Mouse (Mus musculus) large intestine, adult 2 months (tissue): Measurements from ENCODE around the gene Kcnmb1. TPM values are rescaled to one million over a fixed set of nuclear protein-coding genes. Genes with fewer than 3 reads are reported as not detected.

Source experiments
- DNase-seq: peaks from one replicate; pipeline ENCODE4 v3.0.0-alpha.2; 2012; ENCODE audit warnings: low read depth, low spot score
- WGBS: fragments of 180-500 bp; shearing (Covaris S2); methylation state at CpG from one replicate; pipeline ENCODE4 v1.1.7; 2018; 5-methylcytosine and 5-hydroxymethylcytosine counted together
- polyA plus RNA-seq: library from polyadenylated mRNA; depleted of rRNA; stranded (reverse); fragments of >200 nt; gene quantifications from 2 replicates; pipeline ENCODE4 v1.2.3, GENCODE M21; 2012; rRNA removed

Kcnmb1 gene
- polyA plus RNA-seq, 1 experiment, result 5.9 TPM

GRCm38 (mm10) chr11:33992938-33993337, 30.1 kb downstream of the Kcnmb1 start, which contains the start of gene Kcnip1:
Gene Kcnip1 (minus strand): TSS chr11:33993152.
- WGBS, result 25% methylated on average over 12 of the region's 12 CpGs
- DNase-seq, result no peak

GRCm38 (mm10) chr11:33993496-33993895, 30.7 kb downstream of the Kcnmb1 start:
- no peak for DNase-seq
- WGBS, result 46% methylated on average over 5 of the region's 5 CpGs

GRCm38 (mm10) chr11:33998244-33998643, 35.4 kb downstream of the Kcnmb1 start:
- WGBS, result 74% methylated on average over 10 of the region's 10 CpGs
- DNase-seq, result no peak

GRCm38 (mm10) chr11:34000416-34000815, 37.6 kb downstream of the Kcnmb1 start:
- no peak for DNase-seq
- 78% methylated on average over 3 of the region's 3 CpGs for WGBS

GRCm38 (mm10) chr11:34001938-34002592, 39.3 kb downstream of the Kcnmb1 start:
- 4% methylated on average over 5 of the region's 5 CpGs for WGBS

GRCm38 (mm10) chr11:34002593-34002965, 39.8 kb downstream of the Kcnmb1 start:
- 67% methylated on average over 5 of the region's 5 CpGs for WGBS
- no peak for DNase-seq

More at GRCm38 (mm10) chr11:34001938-34002592, 39.3 kb downstream of the Kcnmb1 start:
- DNase-seq, result no peak

GRCm38 (mm10) chr11:34007616-34008015, 44.8 kb downstream of the Kcnmb1 start:
- WGBS, result 86% methylated on average over 2 of the region's 2 CpGs
- DNase-seq, result no peak

- no peak for DNase-seq
- 82% methylated on average over 11 of the region's 11 CpGs for WGBS
These were observed 45.4 kb downstream of the Kcnmb1 start for GRCm38 (mm10) chr11:34008214-34008613.

GRCm38 (mm10) chr11:34008702-34009101, 45.9 kb downstream of the Kcnmb1 start:
- 29% methylated on average over 9 of the region's 9 CpGs for WGBS
- no peak for DNase-seq

- WGBS, result 69% methylated on average over 12 of the region's 12 CpGs
- DNase-seq, result no peak
These were observed 46.7 kb downstream of the Kcnmb1 start for GRCm38 (mm10) chr11:34009316-34010087.

GRCm38 (mm10) chr11:34010133-34010858, 47.5 kb downstream of the Kcnmb1 start:
- no peak for DNase-seq
- WGBS, result 58% methylated on average over 7 of the region's 7 CpGs

- DNase-seq, result no peak
- WGBS, result 53% methylated on average over 4 of the region's 4 CpGs
These were observed 48.0 kb downstream of the Kcnmb1 start for GRCm38 (mm10) chr11:34010859-34011172.

- DNase-seq, result no peak
- WGBS, result 82% methylated on average over 6 of the region's 6 CpGs
These were observed 49.3 kb downstream of the Kcnmb1 start for GRCm38 (mm10) chr11:34012007-34012652.

Other genes with a start within 250 kb of the Kcnmb1 start
- gene Kcnip1, start 30.1 kb downstream of the Kcnmb1 start, polyA plus RNA-seq, result 0.21 and 0.50 TPM in 2 replicates
- gene Lcp2, start 83.9 kb downstream of the Kcnmb1 start, polyA plus RNA-seq, result 4.8 and 7.3 TPM in 2 replicates
- not detected in 2 replicates for gene 4930469K13Rik, start 135.5 kb downstream of the Kcnmb1 start, polyA plus RNA-seq
- gene Foxi1, start 245.1 kb downstream of the Kcnmb1 start, polyA plus RNA-seq, result not detected in 2 replicates